Mouse (Mus musculus) kidney, postnatal 10 days (tissue): ENCODE measurements around the gene Fbxl16.

Experiments used
- DNase-seq: peaks from one replicate; pipeline ENCODE4 v3.0.0; 2021; ENCODE audit warnings: mixed read lengths

Fbxl16 gene

DNA sequence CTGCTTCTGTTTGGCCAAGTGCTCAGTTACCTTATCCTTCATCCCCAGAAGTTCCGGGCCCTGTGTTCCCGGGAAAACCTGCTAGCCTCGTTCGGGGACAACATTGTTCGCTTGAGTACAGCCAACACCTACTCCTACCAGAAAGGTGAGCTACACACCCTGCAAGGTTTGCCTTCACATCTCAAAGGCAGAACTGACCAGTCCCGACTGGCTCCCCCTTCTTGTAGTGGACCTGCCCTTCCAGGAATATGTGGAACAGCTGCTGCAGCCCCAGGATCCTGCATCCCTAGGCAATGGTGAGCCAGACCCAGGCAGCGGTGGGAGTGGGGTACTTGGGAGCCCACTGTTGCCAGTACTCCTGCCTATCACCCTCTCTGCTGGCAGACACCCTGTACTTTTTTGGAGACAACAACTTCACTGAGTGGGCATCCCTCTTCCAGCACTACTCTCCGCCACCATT, 20.7 kb downstream of the Fbxl16 start:
- peak; percentile 32 for DNase-seq

DNA sequence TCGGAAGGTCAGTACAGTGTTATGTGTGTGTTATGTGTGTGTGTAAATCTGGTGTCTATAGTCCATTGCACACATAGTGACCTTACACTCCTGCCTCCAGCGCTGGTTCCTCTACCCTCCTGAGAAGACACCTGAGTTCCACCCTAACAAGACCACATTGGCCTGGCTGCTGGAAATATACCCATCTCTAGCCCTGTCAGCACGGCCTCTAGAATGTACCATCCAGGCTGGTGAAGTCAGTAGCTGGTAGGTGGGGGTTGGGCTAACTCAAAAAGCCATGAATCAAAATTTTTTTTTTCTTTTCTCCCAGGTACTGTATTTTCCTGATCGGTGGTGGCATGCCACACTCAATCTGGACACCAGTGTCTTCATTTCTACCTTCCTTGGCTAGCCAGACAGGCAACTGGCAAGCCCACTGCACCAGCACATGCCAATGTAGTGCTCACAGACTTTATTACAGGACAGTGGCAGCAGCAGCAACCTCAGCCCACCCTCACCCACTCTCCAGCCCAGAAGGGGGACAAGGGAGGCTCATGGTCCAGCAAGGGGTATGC, 21.4 kb downstream of the Fbxl16 start:
- peak; percentile 13 for DNase-seq

DNA sequence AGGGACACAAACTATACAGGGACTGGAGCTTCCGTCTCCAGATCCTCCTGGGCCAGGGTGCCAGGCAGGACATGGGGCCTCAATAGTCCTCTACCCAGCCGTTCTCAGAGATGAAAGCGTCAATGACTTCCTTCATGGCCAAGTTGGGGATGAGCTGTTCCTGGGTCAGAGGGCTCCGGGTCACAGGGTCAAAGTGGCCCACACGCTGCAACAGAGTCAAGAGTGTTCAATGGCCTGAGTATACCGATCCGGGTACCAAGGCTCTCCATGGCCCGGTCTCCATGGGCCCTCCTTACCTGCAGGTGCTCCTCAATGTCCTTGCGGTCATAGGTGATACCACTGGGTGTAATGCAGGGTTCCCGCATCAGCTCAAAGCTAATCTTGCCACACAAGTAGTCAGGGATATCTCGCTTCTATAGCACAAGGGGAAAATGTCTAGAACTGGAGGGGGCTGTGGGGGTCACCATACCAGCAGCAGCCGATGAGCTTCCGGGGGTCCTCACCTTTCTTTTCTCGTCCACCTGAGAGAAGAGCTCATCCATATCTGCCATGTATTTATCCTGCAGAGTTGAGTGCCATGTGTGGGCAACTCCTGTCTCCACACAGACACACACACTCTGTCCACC, 22.0 kb downstream of the Fbxl16 start:
- DNase-seq: peak; percentile 29

DNA sequence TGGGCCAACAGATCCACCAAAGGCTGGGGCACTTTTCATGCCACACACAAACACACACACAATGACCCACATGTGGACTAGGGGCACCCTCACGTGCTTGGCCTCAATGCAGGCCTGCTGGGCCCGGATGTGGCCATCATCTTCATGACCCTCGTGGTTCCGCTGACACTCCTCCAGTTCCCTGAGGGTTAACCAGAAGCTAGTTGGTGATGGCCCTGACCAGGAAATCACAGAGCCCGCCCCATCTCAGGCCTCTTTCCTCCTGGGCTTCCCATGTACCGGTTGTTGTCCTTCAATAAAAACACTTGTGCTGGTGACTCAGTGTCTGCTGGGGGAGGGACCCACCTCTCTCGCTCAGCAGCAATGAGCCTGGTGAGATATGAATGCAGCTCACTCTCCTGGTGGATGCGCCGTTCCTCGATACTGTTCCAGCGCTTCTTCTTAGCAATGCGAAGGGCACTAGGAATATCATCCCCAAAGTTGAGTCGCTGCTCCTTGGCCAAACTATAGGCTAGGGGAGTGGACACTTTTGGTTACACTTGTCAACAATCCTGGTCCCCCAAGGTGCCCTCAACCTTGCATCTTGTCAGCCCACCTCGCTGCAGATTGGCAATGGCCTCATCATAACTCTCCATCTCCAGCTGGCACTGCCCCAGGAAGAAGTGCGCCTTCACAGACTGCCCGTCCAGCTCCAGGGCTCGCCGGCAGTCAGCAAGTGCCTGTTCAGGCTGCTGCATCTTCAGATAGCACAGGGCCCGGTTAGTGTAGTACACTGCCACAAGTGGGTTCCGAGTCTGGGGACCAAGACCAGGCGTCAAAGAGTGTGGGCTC, 22.8 kb downstream of the Fbxl16 start:
- peak; percentile 57 for DNase-seq

DNA sequence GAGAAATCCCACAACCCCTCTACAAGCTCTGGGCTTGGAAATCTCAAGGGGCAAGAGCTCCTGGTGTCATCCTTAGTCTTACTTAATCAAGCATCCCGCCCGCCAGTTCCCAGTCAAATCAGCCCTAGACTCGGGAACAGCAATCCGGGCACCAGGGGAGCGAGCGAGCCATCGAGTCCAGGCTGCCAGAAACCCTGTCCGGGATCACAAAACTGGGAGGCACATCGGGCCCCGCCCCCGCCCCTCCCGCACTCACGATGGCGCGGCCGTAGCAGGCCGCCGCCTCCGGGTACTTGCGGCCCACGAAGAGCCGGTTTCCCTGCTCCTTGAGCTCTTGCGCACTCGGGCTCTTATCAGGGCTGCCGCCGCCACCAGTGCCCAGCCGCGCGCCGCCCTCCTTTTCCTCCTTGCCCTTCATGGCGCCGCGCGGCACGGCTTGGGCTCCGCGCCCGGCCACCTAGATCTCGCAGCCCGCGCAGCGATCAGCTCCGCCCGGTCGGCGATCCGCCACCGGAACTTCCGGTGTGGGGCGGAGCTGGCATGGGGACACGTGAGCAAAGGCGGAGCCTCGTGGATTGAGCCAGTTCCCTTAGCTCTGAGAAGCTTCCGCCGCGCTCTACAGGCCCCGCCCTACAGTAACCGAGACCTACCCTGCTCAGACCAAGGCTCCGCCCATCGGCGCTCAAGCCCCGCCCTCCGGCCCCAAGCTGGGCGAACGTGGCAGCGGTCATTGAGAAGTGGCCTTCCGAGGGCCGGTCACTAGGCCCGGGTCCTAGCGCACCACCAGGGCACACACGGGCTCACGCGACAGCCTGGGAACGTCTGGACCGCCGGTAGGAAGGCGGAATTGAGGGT, 23.8 kb downstream of the Fbxl16 start:
- DNase-seq: peak; percentile 100

DNA sequence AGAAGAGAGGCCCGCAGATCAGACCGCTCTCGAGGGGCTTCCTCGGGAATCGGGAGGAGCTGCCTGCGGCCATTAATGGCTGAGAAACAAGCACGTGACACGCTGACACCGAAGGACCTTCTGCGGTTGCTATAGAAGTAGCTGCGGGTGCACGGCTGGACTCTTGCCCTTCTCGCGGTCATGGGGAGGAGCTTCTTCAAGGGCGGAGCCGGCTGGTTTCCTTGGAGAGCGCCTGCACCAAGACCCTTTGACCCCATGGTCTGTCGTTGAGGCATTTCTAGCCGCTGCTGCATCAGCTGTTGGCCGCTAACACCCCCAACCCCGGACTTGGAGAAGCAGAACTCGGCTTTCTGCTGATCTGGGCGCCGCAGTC, 24.4 kb downstream of the Fbxl16 start, which contains the start of gene Stub1:
TSS of gene Stub1 (minus strand) at position 114 of the 373 bp plus-strand sequence.
- DNase-seq: peak; percentile 97

DNA sequence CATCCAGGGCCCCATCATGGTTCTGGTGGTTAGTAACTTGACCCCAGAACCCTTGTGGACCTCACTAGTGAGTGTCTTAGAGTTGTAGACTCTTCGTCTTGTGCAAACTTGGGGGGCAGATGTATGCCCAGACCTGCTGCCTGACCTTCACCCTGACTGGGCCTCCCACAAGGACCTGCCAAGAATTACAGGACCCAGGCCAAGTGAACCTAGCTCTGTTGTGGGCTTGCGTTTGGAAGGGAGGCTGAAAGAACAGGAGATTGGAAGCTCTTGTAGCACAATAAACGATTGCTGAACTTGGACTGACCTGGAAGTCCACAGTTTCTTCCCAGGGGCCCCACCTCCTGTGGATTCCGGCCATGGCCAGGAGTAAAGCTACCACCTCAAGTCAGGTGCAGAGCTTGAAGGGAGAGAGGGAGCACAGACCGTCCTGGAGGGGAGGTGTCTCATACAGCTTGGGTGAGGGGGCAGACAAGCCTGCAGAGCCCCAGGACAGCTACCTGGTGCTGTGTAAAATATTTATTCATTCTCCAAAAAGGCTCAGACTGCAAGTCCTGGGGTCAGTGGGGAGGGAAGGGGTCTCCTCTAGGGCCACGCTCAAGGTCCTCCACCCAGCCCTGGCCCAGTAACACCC, 25.2 kb downstream of the Fbxl16 start:
- peak; percentile 58 for DNase-seq

DNA sequence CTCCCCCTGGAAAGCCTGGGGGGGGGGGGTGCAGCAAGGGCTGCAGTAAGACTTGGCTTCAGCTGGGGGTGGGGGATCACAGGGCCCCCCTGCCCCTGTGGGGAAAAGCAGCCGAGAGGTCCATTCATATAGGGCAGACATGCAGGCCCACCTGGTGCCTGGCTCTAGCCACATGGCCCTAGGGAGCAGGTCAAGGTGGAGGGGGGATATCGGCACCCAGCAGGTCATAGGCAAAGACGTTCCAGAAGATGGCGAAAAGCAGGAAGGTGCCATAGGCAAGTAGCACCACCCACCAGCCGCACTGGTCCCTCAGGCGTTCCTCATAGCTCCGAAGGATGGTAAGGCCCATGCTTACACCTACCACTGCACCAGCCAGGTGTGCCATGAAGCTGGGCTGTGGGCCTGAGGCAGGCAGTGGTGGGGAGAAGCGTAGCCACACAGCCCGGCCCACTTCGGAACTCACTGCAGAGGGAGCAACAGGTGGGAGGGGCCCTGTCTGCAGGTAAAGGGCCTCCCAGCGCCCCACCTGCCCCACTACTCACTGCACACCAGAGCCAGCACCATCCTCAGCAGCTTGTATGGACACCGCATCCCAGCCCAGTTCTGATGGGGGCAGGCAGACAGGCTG, 25.8 kb downstream of the Fbxl16 start:
- DNase-seq: peak; percentile 34

DNA sequence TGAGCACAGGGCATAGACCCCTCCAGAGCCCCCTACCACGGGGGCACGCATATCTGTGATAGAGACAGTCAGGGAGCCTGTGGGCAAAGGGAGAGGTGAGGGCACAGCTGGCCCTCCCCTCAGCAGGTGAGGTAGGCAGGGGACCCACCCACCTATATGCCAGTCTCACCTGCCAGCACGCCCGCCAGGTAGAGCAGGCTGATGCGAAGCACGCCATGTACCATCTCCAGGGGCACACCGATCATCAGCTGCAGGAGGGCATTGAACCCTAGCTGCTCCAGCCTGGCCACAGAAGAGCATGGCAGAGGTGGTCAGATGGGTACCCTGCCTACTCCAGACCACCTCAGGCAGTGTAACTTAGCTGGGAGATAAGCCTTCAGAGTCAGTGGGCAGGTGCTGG, 26.4 kb downstream of the Fbxl16 start:
- peak; percentile 43 for DNase-seq

DNA sequence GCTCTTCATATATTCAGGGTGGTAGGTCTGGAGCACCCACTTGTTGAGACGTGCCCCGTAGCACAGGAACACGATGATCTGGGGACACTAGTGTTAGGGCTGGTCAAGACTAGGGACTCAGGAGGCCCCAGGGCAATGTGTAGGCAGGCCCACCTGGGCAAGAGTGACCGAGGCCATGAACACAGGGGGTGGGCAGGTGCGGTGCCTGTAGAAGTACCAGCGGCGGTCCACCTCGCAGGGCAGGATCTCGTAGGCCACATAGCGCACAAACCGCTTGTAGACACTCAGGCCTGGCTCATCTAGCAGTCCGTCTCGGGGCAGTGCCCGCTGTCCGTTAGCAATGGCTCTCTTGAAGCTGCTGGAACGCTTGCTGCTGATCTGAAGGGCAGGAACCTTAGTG, 26.9 kb downstream of the Fbxl16 start:
- peak; percentile 40 for DNase-seq

DNA sequence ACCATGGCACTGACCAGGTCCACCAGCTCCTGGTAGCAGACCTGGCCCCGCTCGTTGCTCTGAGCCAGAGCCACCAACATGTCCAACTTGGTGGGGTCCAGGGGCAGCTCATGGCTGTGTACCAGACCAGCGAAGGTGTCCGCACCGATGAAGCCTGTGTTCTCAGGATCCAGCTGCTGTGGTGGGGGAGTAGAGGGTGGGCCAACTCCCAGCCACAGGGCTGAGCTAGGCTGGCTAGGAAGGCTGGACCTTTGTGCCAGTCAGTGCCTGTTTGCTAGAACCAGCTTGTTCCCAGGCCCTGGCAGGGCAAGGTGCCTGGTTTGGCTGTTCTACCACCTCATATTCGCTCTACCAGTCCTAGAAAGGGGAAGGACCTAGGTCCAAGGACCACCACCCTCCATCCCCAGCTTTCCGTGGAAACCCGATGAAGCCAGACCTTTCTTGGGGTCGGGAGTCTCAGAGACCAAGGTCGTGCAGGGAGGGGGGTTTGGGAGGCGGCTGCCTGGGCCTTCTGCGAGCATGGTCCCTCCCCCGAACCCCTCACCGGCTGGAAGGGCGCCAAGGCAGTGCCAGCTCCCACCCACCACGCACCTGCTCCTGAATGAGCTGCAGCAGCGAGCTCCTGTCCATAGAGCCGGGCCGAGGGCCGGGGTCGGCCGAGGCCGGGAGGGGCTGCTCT, 27.7 kb downstream of the Fbxl16 start:
- DNase-seq: peak; percentile 56

DNA sequence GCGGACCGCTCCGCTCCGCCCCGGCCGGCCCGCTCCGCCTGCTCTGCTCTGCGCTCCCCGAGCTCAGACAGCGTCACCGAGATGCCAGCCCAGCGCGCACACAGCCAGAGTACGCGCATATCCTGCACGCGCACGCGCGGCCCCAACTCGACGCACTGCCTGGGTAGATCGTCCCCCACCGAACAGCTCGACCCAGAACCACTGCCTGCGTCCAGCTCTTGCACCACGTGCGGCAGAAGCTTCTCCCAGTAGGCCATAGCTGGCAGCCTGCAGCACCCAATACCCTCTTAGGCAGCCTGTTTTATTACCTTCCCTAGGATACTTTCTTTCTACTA, 28.2 kb downstream of the Fbxl16 start, which contains the start of gene Rhbdl1:
TSS of gene Rhbdl1 (minus strand) at position 220 of the 335 bp plus-strand sequence.
- peak; percentile 84 for DNase-seq

DNA sequence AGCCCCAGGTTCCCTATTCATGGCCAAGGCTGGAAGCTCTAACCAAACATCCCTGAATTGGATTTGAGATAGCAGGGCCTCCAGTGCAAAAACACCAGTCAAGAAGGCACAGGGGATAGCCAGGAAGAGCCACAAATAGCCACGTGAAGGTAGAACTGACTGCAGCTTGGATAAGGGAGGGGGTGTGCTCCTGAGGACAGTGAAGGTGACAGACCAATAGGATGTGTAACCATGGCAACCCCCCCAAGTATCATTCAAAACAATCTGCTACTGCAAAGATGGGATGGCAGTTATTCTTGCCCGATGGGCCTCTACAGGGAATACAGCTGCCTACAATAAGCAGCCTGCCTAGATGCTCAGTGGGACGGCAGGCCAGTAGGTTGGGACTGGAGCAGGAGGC, 28.6 kb downstream of the Fbxl16 start:
- DNase-seq: no peak

DNA sequence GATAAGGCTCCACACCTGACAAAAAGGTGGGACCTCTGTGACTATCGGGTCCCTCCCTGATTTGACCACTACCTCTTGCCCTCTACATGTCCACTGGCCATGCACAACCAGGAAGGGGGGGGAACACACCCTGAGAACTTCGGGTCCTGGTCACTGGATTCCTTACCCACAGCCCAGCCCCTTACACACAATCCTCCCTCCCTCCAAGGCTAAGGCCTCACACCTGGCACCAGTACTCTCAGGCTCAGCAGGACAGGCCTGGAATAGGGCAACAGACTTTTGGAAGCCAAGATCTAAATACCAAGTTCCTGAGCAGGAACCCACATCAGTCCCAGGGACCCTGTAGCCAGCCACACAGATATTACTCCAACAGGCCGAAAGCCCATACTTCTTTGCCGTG, 30.0 kb downstream of the Fbxl16 start:
- peak; percentile 14 for DNase-seq

DNA sequence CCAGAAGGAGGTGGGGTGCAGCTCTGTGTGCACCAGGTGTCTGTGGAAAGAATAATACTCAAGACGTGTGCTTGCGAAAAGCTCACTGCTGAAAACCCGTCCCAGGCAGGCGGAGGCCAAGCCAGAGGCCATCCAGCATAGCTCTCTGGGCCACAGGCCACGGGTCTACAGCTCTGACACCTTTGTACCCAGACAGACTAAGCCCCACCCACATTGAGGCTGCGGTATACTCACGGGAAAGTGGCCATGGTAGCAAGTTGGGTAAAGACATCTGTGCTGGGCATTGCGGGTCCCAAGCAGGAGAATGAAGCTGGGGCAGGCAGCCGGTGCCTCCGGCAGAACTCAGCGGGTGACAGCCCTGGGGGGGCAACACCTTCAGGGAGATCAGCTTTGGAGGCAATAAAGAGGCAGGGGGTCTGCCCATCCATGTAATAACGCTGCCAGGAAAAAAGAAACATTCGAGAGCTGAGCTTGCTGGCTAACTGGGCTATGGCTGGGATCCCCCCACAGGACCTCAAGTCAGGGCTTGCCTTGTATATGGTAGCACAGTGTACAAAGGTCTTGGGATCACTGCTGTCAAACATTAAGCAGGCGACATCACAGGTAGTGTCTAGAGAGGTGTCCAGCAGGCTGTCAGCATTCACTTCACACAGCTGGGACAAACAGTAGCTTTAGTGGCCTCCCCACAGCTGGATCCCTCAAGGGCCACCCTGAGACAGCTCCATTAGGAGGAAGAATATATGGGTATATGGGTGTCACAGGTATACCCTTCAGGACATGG, 30.8 kb downstream of the Fbxl16 start:
- peak; percentile 55 for DNase-seq

DNA sequence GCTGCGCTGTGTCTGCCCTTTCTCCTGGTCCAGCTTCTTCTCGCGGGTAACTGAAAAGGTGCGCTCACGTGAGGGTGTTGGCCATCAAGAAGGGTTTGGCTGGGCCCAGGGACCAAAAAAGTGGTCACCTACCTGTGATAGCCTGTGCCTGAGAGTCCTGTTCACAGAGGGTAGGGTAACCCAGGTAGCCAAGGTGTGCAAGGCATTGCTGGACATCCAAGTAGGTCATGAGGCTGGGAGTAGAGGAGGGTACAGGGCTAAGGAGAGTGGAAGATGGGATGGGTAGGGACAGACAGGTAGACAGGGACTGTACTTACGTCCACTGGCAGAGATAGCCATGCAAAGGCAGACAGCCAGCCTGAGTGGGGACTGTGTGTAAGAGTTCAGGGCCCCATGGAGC, 31.6 kb downstream of the Fbxl16 start:
- no peak for DNase-seq

DNA sequence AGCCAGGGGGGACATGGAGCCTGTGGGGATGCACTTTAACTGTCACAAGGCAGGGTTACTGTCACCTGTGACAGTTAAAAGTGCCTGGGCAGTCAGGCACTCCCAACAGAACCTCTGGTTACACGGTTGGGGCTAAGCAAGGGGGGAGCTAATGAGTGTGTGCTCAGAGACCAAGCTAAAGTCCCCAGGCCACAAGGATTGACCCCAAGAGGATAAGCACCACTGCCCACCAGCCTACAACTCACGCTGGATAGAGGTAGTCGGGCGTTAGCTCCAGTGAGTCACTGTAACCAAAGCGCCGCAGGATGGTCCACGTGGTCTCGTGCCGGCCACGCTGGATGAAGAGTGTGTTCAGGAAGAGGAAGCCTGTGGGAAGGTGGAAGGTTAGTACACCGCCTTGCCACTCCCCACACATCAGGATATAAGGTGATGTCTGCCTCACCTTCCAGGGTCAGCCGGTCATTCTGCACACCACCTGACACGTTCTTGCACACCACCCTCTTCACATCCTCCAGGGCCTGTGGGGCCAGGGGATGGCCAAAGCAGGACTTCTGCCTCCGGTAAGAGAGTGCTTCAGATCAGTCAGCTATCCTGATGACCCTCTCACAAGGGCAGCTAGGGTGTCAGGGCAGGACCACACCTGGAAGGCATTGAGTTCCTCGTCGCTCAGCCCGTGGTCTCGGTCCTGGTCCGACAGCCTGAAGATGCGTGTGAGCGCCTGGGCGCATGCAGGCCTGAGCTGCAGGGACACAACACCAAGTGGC, 32.4 kb downstream of the Fbxl16 start, which contains the start of gene Gm20683:
TSS of gene Gm20683 (minus strand) at position 647 of the 764 bp plus-strand sequence.
- DNase-seq: no peak

DNA sequence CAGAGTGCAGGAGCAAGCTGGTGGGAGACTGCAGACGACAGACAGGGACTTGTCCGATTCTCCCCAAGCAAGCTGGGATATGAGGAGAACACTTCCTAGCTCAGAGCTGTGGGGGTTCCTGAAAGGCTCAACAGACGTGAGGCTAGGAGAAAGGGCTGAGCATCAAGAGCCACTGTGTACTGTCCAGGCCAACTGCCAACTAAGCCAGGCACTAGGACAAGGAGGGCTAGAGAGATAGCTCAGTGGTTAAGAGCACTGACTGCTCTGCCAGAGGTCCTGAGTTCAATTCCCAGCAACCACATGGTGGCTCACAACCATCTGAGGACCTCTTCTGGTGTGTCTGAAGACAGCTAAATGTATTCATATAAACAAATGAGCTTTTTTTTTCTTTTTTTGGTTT, 33.6 kb downstream of the Fbxl16 start:
- DNase-seq: no peak

DNA sequence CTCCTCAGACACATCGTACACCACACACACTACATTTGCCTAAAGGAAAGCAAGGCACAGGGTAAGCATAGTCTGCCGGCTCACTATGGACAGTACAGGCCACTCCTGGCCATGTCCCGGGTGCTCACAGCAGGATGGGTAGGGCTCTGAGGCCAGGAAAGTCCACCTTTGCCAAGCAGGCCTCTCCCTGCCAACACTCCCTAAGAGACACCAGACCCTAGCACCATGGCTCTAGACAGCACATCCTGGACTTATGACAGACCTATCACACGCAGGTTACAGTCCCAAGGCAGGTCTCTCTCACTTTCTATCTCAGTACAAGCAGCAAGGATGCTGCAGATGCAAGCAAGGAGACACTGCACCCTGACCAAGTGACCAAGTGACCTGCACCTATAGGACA, 34.2 kb downstream of the Fbxl16 start:
- no peak for DNase-seq
